Mouse (Mus musculus) neural tube, embryonic 14.5 days (tissue): ENCODE data around the gene Hnrnph1. TPM values are rescaled to one million over a fixed set of nuclear protein-coding genes. Genes with fewer than 3 reads are reported as not detected.

ENCODE experiments used
- ATAC-seq: fragments of 200-750 bp; cut with Nextera tagmentation; 2 replicates; pipeline ENCODE4 v1.8.0; 2017; ENCODE audit warnings: low read depth, mild to moderate bottlenecking, moderate TSS enrichment, moderate library complexity
- H3K27ac ChIP-seq: fragments of 300-500 bp; sonication (generic); 2 replicates; pipeline ENCODE4 v1.5.1; 2014; ENCODE audit warnings: low read depth, mild to moderate bottlenecking, control low read depth, low read length, moderate library complexity, mixed read lengths
- H3K27me3 ChIP-seq: fragments of 300-500 bp; sonication (generic); 2 replicates; pipeline ENCODE4 v1.6.1; 2014; ENCODE audit warnings: low read length; ENCODE audit not compliant: control insufficient read depth, insufficient read depth
- H3K36me3 ChIP-seq: fragments of 300-500 bp; sonication (generic); 2 replicates; pipeline ENCODE4 v1.6.1; 2014; ENCODE audit warnings: low read length, mixed read lengths; ENCODE audit not compliant: control insufficient read depth, insufficient read depth
- H3K4me1 ChIP-seq: fragments of 300-500 bp; sonication (generic); 2 replicates; pipeline ENCODE4 v1.6.1; 2014; ENCODE audit warnings: low read length; ENCODE audit not compliant: control insufficient read depth, insufficient read depth
- H3K4me2 ChIP-seq: fragments of 300-500 bp; sonication (generic); 2 replicates; pipeline ENCODE4 v1.6.1; 2014; ENCODE audit warnings: mild to moderate bottlenecking, low read depth, low read length, control low read depth
- H3K4me3 ChIP-seq: fragments of 300-500 bp; sonication (generic); 2 replicates; pipeline ENCODE4 v1.5.1; 2014; ENCODE audit warnings: low read depth, low read length, control low read depth, mixed read lengths
- H3K9ac ChIP-seq: fragments of 300-500 bp; sonication (generic); replicated peaks from 2 replicates; pipeline ENCODE4 v1.6.1; 2014; ENCODE audit warnings: low read depth, mild to moderate bottlenecking, control low read depth, low read length, mixed read lengths
- H3K9me3 ChIP-seq: fragments of 300-500 bp; sonication (generic); 2 replicates; pipeline ENCODE4 v1.6.1; 2016; ENCODE audit warnings: low read length; ENCODE audit not compliant: control insufficient read depth
- WGBS: fragments of 180-500 bp; shearing (Covaris S2); extraction: QIAGEN DNeasy Blood & Tissue Kit; methylation state at CpG from one replicate; pipeline ENCODE4 v1.1.7; 2014; 5-methylcytosine and 5-hydroxymethylcytosine counted together
- polyA plus RNA-seq: library from polyadenylated mRNA; unstranded; fragments of >200 nt; fragmentation: Nextera tagmentation; extraction: Ambion mirVana; gene quantifications from 2 replicates; pipeline ENCODE4 v1.2.1, GENCODE M21; 2014

Hnrnph1 gene
- polyA plus RNA-seq, 1 experiment from 2014 or later = 441 TPM

DNA sequence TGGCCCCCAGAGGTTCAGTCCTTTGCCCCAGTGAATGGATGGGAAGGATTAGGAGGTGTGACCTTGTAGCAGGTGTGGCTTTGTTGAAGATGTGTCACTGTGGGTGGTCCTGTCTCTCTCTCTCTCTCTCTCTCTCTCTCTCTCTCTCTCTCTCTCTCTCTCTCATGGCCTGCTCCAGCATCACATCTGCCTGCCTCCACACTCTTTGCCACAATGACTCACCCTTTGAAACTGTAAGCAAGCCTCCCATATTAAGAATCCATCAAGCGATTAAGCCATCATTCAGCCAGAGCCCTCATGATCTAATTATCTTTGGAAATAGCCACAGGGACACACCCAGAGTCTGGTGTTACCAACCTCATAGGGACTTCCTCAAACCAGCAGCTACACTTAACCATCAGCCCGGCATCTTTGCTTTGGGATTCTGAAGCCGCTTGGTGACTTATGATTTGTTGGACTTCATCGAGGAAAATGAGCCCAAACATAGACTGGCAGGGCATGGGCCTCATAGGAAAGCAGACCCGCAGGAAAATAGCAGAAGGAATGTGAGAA lies 7.4 kb upstream of the Hnrnph1 start:
- Histone ChIP-seq H3K27ac (no peak overlapping the region), H3K9ac (no peak overlapping the region), H3K9me3 (no peaks in the 10 kb centered on the region), H3K27me3 (no peaks in the 10 kb centered on the region), H3K4me1 (0 out of 2 replicates have a peak, but pooled peaks cover 2% of the 10 kb centered on the region), H3K36me3 (no peaks in the 10 kb centered on the region), H3K4me3 (no peak overlapping the region), H3K4me2 (no peak overlapping the region)
- ATAC-seq = no peak
- 92% methylated on average over 5 of the region's 5 CpGs for WGBS

DNA sequence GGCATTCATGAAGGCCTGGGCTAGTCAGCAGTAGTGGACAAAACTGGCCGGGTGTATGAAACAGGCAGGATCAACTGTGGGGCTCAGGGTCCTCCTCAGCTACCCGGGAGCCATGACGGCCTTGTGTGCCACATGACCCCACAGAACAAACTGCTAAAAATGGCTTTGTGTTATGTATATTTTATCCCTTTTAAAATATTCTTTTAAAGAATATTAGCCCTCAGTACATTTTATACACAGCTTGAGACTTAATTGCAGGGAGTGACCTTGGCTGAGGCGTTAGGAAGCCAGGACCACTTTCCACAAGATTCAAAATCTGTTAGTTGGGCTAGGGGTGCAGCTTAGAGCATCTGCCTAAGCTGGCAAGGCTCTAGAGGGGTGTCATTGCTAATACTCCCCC lies 5.8 kb upstream of the Hnrnph1 start:
- peak overlapping the region; percentile 56; the same call in 1 of the 2 replicates for H3K9ac ChIP-seq

DNA sequence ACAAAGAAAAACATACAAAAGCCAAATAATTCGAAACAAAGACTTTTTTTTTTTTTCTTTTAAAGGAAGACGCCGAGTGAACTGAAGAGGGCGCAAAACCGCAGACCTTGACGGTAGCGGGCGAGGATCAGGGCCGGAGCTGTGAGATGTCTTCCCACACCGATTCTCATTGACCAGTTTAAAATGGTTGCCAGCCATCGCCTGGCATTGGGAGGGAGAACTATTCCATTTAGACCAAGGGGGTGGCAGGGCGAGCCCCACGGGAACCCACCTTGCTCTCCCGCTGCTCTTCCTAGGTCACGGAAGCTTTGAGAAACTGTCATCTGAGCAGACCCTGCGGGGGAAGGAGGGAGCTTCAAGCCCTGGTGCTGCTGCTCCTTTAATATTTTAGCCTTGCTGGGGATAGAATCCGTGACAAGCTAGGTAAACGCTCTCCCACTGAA lies 5.4 kb upstream of the Hnrnph1 start:
- H3K27me3 ChIP-seq = no peaks in the 10 kb centered on the region
- H3K9me3 ChIP-seq = no peaks in the 10 kb centered on the region
- H3K4me3 ChIP-seq = peak overlapping the region; percentile 27
- peak overlapping the region; percentile 50 for H3K4me2 ChIP-seq
- H3K27ac ChIP-seq = peak overlapping the region; percentile 93
- peak; percentile 68 for ATAC-seq
- peaks cover 6% of the 10 kb centered on the region; the same call in 1 of the 2 replicates for H3K4me1 ChIP-seq
- no peaks in the 10 kb centered on the region for H3K36me3 ChIP-seq
- WGBS = 1% methylated on average over 18 of the region's 18 CpGs
- H3K9ac ChIP-seq = peak overlapping the region; percentile 56

More for the DNA sequence above, 5.8 kb upstream of the Hnrnph1 start:
- H3K36me3 ChIP-seq = no peaks in the 10 kb centered on the region
- 0 out of 2 replicates have a peak, but pooled peaks cover 2% of the 10 kb centered on the region for H3K4me1 ChIP-seq
- peak overlapping the region; percentile 50 for H3K4me2 ChIP-seq
- no peak overlapping the region; the same call in 1 of the 2 replicates for H3K4me3 ChIP-seq
- no peaks in the 10 kb centered on the region for H3K9me3 ChIP-seq
- no peak; the same call in 1 of the 2 replicates for ATAC-seq
- WGBS = 63% methylated on average over 4 of the region's 4 CpGs
- no peaks in the 10 kb centered on the region for H3K27me3 ChIP-seq
- H3K27ac ChIP-seq = peak overlapping the region; percentile 93

DNA sequence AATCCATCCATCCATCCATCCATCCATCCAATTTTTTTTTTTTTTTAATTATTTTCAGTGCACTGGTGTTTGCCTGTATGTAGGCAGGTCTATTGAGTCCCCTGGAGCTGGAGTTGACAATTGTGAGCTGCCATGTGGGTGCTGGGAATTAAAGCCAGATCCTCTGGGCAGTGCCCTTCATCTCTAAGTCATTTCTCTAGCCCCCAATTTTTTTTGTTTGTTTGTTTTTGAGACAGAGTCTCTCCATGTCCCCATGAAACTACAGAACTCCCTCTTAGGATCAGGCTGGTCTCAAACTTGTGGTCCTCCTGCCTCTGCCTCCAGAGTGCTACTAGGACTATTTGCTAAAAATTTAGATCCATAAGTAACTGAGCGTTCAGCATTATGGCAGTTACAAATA lies 4.9 kb upstream of the Hnrnph1 start:
- H3K27me3 ChIP-seq = no peaks in the 10 kb centered on the region
- H3K4me2 ChIP-seq = peak overlapping the region; percentile 50
- no peaks in the 10 kb centered on the region for H3K9me3 ChIP-seq
- WGBS = 95% methylated on average over 1 of the region's 1 CpGs
- H3K4me1 ChIP-seq = peaks cover 7% of the 10 kb centered on the region; the same call in 1 of the 2 replicates
- peak overlapping the region; percentile 56 for H3K9ac ChIP-seq
- H3K36me3 ChIP-seq = no peaks in the 10 kb centered on the region
- ATAC-seq = no peak
- peak overlapping the region; percentile 93 for H3K27ac ChIP-seq
- peak overlapping the region; percentile 27 for H3K4me3 ChIP-seq

DNA sequence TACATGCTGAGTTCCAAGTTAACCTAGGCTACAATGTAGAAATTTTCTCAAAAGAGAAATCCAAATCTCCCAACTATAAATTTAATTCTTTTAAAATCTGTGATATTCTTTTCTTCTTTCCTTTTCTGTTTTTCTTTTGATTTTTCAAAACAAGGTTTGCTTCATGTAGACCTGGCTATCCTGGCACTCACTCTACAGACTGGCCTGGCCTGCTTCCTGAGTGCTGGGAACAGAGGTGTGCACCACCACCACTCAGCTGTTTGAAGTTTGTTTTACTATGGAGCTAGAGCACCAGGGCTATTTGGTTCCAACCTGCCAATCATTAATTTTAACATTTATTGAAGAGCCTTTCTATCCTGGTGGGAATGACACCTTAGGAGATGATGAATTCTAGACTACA lies 3.7 kb upstream of the Hnrnph1 start:
- Histone ChIP-seq H3K9me3 (no peaks in the 10 kb centered on the region), H3K27ac (no peak overlapping the region), H3K36me3 (no peaks in the 10 kb centered on the region), H3K27me3 (no peaks in the 10 kb centered on the region), H3K4me2 (no peak overlapping the region), H3K4me3 (no peak overlapping the region), H3K9ac (no peak overlapping the region), H3K4me1 (peaks cover 7% of the 10 kb centered on the region; the same call in 1 of the 2 replicates)
- no peak for ATAC-seq

DNA sequence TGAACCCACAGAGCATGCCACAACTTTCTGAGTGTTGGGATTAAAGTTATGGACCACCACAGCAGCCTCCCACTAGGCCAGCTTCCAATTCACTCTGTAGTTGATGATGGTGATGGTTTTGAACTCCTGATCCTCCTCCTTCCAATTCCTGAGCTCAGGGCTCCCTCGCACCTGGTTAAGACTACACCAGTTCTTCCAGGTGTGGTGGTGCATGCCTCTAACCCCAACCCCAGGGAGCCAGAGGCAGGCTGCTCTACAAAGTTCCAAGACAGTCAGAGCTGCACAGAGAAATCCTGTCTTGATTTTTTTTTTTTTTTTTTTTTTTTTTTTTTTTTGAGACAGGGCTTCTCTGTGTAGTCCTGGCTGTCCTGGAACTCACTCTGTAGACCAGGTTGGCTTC lies 3.2 kb upstream of the Hnrnph1 start:
- Histone ChIP-seq H3K4me2 (no peak overlapping the region), H3K27me3 (no peaks in the 10 kb centered on the region), H3K9ac (no peak overlapping the region), H3K4me1 (peaks cover 7% of the 10 kb centered on the region; the same call in 1 of the 2 replicates), H3K4me3 (no peak overlapping the region), H3K27ac (no peak overlapping the region), H3K9me3 (no peaks in the 10 kb centered on the region), H3K36me3 (no peaks in the 10 kb centered on the region)
- ATAC-seq = no peak
- 95% methylated on average over 1 of the region's 1 CpGs for WGBS

DNA sequence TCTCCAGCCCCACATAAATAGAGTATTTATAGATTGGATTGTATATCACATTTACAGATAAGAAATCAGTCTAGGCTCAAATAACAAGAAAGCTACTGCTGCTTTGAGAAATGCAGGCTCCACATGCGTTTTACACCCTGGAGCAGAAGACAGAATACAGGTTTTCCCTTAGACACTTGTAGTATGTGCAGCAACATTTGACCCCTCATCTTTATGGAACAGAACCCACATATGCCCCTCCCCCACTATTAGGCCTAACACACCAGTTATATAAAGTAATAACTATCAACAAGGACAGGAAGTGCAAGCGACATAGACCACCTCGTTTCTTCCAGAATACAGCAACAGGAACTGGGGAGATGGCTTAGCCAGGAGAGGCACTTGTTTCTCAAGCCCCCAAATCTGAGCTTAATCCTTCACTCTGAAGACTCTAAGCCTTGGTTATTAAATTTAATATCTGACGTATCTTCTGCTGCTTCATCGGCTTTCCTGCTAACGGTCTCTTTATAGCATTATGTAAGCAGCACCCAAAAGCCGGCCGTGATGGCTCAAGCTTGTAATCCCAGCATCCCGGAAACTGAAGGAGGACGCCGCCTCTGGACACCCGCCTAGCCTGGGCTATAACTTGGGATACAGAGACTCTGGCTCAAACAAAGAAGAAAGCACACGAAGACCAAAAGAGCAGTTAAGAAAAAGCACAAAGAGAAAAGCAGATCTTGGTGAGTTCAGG lies 2.3 kb upstream of the Hnrnph1 start:
- no peak overlapping the region for H3K27ac ChIP-seq
- no peaks in the 10 kb centered on the region; the same call in 1 of the 2 replicates for H3K36me3 ChIP-seq
- 91% methylated on average over 13 of the region's 13 CpGs for WGBS
- no peak overlapping the region for H3K4me3 ChIP-seq
- H3K4me2 ChIP-seq = no peak overlapping the region
- H3K9ac ChIP-seq = no peak overlapping the region
- ATAC-seq = no peak
- no peaks in the 10 kb centered on the region for H3K27me3 ChIP-seq
- H3K4me1 ChIP-seq = peaks cover 12% of the 10 kb centered on the region
- H3K9me3 ChIP-seq = no peaks in the 10 kb centered on the region

DNA sequence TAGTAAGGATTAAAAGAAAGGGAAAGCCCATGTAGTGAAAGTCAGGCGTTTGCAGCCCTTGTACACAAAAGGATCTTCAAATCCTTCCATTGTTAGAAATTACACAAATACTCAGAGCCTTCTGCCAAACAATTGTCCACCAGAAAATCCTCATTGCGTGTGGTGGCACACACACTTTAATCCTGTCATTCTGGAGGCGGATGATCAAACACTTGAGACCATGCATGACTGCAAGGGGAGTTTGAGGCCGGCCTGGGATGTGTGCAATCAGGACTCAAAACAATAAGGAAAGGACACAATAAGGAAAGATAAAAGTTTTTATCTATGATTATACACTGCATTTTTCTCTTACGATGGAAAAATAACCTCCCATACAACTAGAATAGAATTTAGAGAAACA lies 1.4 kb upstream of the Hnrnph1 start:
- Histone ChIP-seq H3K27ac (no peak overlapping the region), H3K36me3 (peaks cover 8% of the 10 kb centered on the region; the same call in 1 of the 2 replicates), H3K27me3 (no peaks in the 10 kb centered on the region), H3K9ac (no peak overlapping the region), H3K4me1 (peaks cover 20% of the 10 kb centered on the region), H3K9me3 (no peaks in the 10 kb centered on the region), H3K4me2 (no peak overlapping the region), H3K4me3 (no peak overlapping the region)
- WGBS = 92% methylated on average over 5 of the region's 5 CpGs
- no peak for ATAC-seq

DNA sequence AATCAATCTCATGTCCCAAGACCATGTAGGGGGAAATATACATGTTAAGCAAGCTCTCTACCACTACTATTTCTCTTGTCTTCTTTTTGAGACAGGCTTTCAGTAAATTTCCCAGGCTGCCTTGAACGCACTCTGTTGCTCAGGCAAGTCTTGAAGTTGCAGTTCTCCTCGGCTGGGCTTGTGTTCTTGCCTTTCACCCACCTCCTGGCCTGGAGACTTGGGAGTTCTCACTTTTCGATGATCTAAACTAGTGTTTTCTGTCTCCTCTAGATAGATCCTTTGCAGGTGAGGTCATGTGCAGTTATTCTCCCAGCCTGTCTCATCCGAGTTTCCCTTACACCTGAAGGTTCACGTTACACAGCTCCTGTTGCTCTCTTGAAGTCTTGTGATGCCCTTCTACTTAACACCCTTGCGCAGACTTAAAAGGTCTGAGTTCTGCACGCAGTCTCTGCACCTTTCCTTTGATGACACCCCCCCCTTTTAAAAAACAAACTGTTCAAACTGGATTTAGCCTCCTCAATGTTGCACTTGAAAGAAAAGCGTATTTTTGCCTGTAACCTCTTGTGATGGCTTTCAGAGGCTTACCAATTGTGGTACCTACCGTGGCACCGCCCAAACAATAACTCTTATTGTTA lies 517 bp upstream of the Hnrnph1 start:
- peak overlapping the region; percentile 75 for H3K4me2 ChIP-seq
- H3K4me1 ChIP-seq = peaks cover 19% of the 10 kb centered on the region
- H3K4me3 ChIP-seq = peak overlapping the region; percentile 95
- 31% methylated on average over 10 of the region's 10 CpGs for WGBS
- ATAC-seq = no peak
- H3K27ac ChIP-seq = peak overlapping the region; percentile 93
- peak overlapping the region; percentile 57 for H3K9ac ChIP-seq
- H3K9me3 ChIP-seq = no peaks in the 10 kb centered on the region
- no peaks in the 10 kb centered on the region for H3K27me3 ChIP-seq
- peaks cover 8% of the 10 kb centered on the region; the same call in 1 of the 2 replicates for H3K36me3 ChIP-seq
